Mouse (Mus musculus) lung, adult 2 months (tissue): ENCODE results near the gene Plek.
A peak's percentile ranks its signal among the peaks of the same experiment; 100 is the strongest.

Source experiments
- CTCF ChIP-seq: fragments of 200-500 bp; IDR thresholded peaks from 2 replicates; pipeline ENCODE4 v1.5.1; 2011; ENCODE audit warnings: mild to moderate bottlenecking, low read length, control low read depth; ENCODE audit not compliant: insufficient read depth
- POLR2A ChIP-seq: fragments of 200-500 bp; IDR thresholded peaks from 2 replicates; pipeline ENCODE4 v1.6.1; 2011; ENCODE audit warnings: low read depth, mild to moderate bottlenecking, control low read depth, low read length, borderline replicate concordance; ENCODE audit errors: extremely low read depth

GRCm38 (mm10) chr11:17008498-17008941, 43.7 kb downstream of the Plek start:
- TF ChIP-seq CTCF = no peak
- peak; percentile 83; the same call in 1 of the 2 replicates for TF ChIP-seq POLR2A
